Mouse (Mus musculus) heart, postnatal 0 days (tissue): ENCODE results near the gene AC134908.4.

Experiments used
- CTCF ChIP-seq: IDR thresholded peaks from 2 replicates; pipeline ENCODE4 v1.5.1; 2016; ENCODE audit warnings: antibody characterized with exemption, control low read depth, low read depth
- EP300 ChIP-seq: IDR thresholded peaks from 2 replicates; pipeline ENCODE4 v1.6.1; 2016; ENCODE audit warnings: antibody characterized with exemption, low read depth

GRCm38 (mm10) chr17:25832436-25833290, 37.2 kb upstream of the AC134908.4 start:
- no peak for TF ChIP-seq CTCF
- TF ChIP-seq EP300: peak; percentile 85
